Mouse (Mus musculus) gastrocnemius, postnatal 36 days (tissue): ENCODE results near the gene Tmem164. TPM values are rescaled to one million over a fixed set of nuclear protein-coding genes. Genes with fewer than 3 reads are reported as not detected.

ENCODE experiments used
- DNase-seq, 2 experiments: peaks; one replicate each; pipeline ENCODE4 v3.0.0; 2022
- intact Hi-C: fragments of 180-260 bp; cut with DNase I; formaldehyde crosslinking; loops from one replicate; pipeline ENCODE4 v1.15.1; 2025
- total RNA-seq, 2 experiments: library from RNA; stranded (reverse); gene quantifications; 2 replicates each; pipeline ENCODE4 v1.2.3; 2021

Tmem164 gene
- total RNA-seq, 2 experiments from 2014 or later, result 2.4 to 2.6 TPM

DNA sequence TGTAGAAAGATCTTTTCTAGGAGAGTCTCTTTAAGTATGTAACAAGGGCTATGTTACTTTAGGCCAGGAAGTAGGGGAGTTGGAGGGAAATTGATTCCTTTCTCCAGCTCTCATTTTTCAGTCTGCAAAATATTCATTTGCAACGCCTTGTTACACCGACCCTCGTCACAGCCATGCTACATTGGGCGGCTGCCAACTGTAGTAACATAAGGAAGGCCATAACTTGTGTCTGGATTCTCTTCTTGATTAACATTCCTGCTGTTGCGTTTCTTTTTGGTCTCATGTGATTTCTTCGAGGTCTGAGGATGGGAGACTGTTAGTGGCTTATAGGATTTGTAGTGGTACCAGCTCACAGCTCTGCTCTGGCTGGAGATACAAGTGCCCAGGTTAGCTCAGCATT is 4.5 kb downstream of the Tmem164 start:
- intact Hi-C loops, result no loop called here
- DNase-seq, result no peak

DNA sequence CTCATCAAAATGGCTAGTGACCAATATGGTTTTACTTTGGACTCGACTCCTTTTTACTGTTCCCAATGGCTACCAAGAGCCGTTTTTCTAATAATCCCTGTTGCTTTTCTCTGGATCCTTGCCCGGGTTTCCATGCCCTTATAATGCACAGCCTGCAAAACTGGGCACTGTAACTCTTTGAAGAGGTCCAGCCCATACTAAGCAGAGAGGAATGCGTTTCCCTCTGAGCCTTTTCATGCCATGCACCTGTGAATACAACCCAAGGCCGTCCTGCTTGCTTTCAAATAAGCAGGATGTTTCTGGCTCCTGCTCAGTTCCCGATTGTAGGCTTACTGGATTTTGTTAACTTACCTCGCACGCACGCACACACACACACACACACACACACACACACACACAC is 7.3 kb downstream of the Tmem164 start:
- intact Hi-C loops, result no loop called here
- DNase-seq, result no peak

DNA sequence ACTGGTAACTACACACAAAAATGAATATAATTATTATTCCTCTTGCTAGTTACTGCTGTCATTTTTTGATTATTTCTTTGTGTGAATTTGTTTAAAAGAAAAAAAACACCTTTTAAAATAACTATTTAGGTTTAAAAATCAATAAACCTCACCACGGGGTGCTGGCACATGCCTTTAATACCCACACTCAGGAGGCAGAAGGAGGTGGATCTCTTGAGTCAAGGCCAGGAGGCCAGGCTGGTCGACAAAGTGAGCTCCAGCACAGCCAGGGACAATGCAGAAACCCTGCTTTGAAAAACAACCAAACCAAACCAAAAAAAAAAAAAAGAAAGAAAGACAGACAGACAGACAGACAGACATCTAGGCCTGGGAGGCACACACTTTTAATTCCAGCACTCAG is 12.1 kb downstream of the Tmem164 start:
- intact Hi-C loops, result no loop called here
- DNase-seq, result no peak

DNA sequence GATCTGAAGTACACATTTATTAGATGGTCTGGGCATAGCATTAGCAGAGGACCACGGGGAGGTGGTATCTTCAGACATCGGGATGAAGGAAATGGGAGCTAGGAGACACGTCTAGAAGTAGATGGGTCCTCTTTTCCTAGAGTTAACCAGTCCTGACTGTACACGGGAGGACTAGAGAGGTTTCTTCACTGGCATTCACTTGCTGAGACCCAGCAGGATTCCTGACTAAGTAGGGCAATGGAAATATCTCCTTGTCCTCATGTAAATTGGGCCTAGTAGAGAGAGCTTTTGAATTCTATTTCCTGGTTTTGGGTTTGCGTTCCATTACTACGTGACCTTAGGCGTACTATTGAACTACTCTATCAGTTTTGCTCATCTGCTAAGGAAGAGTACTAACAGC is 13.1 kb downstream of the Tmem164 start:
- intact Hi-C loops, result no loop called here

DNA sequence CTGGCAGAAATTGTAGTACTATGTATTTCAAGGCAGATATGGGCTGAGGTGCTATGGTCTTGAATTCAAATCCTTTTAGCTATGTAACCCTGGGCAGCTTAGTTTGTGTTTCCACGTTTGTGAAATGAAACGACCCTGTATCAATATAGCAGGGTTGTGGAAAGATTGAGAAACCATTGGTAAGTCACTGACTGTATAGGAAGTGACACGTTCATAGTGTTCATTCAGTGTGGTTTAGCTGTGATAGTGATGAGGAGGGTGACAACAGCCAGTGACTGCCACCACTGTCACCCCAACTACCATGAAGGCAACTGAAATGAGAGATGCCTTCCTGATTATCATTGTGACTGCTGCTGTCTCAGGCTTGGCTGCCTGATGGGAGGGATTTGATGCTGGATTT is 13.7 kb downstream of the Tmem164 start:
- intact Hi-C loops, result no loop called here
- DNase-seq, result no peak

More for the DNA sequence above, 13.1 kb downstream of the Tmem164 start:
- DNase-seq, result no peak

DNA sequence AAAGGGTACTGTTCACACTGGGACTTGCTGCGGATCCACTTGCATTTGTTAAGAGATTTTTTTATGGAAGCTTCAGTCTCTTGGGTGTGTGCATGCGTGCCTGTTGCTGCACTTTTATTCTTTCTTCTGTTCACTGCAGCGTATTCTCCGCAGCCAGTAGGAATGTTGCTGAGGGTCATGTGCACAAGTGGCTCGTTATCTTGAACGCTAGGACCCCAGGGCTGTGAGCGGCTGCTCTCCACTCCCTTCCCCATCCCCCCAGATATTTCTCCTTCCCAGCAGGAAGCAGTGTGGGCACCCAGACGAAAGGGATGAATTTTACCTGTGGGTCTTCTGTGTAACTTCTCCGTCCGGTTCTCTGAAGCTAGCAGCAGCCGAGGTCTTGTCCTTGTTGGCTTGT is 15.6 kb downstream of the Tmem164 start:
- no peak for DNase-seq
- intact Hi-C loops, result no loop called here

DNA sequence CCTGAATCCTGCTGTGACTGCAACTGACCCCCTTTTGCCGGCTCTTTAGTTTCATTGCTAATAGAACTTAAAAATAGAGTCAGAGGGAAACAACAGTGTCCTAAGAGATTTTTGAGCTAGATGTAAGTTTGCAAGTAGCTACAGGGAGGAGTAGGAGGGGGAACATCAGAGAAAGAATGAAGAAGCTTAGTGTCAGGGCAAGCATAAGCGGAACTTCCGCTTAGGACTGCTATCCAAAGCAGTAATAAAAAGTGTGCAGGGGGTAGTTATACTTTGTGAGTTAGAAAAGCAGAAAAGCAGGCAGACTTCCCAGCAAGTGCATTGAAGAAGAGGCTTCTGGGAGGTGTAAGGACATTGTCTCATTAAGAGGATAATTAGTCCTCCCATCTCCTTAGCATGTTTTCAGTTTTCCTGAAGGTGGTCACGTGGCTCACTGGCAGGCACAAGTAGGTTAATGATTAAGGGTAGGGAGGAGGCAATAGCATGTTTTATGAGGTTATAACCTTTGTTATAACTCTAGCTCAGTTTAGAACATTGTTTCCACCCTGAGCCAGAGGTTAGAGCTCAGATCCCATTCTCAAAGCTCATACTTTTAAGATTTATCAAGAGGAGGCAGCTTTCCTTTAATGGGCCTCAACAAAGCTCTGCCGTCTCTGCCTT is 16.5 kb downstream of the Tmem164 start:
- intact Hi-C loops, result no loop called here
- no peak for DNase-seq

DNA sequence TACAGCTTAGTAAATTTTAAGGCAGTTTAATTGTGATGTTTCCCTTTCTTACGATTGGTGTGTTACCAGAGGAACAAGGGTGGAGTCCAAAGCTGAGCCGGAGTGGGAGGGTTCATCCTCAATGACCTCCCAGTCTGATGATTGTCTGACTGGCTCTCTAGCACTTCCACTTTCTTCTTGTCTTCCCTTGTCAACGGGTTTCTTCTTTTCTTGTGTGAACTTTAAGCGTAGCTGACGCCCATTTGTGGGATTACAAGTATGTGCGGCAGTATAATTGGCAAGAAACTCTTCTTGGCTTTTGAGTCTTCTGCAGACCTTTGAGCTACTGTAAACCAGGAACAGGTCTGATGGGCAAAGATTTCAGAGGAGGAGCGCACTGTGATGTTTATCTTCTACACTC is 17.0 kb downstream of the Tmem164 start:
- intact Hi-C loops, result no loop called here
- DNase-seq, result no peak

DNA sequence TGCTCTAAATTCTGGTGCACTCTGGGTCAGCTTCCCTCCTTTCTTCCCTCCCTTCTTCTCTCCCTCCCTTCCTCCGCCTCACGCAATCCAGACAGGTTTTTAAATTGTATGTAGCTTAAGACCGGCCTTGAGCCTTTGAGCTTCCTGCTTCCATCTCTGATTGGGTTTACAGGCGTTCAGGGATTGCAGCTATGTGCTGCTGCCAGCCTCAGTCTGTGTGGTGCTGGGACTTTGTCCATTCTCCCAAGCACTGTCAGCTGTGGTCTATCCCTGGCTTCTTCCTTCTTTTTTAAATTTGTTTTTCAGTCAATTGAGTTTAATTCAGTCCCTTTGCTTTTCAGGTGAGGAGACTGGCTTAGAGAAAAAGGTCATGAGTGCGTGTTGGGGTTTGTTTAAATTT is 20.9 kb downstream of the Tmem164 start:
- DNase-seq, result no peak
- intact Hi-C loops, result no loop called here

DNA sequence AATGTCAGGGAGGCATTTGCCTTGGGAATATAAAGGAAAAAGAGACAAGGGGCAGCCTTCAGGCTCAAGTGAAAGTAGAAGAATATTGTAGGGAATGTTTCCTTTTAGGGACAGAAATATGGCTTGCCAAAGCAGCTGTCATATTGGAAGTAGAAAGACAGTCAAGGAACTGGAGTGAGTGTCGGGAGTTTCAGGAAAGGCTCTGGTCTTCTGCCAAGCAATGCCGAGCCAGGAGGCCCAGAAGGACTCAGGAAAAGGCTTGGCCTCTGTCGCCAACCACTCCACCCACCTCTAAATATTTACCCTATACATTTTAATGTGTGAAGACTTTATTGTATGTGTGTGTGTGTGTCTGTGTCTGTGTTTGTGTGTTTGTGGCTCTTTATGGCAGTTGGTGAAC is 21.4 kb downstream of the Tmem164 start:
- DNase-seq, result no peak
- intact Hi-C loops, result no loop called here

DNA sequence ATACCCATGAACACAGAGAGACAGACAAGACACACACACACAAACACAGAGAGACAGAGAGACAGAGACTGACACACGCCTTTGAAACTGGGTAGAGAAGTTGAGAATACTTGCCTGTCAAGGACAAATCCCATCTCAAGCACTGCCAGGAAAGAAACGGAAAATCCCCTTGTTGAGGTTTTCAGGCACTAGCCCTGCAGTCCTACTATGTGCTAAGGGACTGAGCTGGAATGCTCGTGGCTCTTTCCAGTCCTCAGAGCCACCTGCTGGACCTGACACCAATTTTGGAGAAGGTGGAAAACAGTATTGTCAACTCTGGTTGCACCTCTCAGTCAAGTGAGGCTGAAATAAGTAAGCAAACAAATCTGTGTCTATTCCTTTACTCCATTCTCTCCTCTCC is 22.7 kb downstream of the Tmem164 start:
- no peak for DNase-seq
- intact Hi-C loops, result no loop called here

DNA sequence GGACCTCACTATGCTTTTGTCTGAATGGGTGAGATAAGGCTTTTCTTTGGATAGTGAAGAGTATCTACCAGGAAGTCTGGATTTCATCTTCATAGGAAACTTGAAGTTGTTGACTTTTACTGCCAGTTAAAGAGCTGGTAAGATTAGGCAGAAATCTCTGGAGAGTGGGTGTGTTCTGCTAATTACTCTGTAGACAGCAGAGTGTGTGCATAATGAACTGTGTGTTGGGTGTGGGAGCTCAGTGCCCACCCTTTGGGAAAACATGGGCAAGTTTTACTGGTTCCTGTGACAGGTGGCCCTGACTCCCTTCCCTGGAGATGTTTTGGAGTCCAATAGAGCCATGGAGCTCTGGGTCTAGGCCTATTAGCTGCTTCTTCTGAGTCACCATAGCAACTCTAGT is 27.1 kb downstream of the Tmem164 start:
- no peak for DNase-seq
- intact Hi-C loops, result no loop called here

DNA sequence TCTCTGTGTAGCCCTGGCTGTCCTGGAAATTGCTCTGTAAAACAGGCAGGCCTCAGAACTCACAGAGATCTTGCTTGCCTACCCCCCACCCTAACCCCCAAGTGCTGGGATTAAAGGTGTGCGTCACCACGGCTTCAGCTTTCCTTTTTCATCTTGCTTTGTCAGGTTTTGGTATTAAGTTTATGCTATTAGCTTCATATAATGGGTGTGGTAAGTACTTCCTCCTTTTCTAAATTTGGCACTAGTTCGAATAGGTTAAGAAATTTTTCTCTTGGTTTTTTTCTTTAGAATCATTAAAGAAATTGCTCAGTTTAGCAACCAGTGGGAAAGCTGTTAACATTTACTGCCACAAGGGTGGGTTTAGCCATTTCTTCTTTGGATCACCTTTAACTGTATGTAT is 34.8 kb downstream of the Tmem164 start:
- intact Hi-C loops, result no loop called here
- no peak for DNase-seq

DNA sequence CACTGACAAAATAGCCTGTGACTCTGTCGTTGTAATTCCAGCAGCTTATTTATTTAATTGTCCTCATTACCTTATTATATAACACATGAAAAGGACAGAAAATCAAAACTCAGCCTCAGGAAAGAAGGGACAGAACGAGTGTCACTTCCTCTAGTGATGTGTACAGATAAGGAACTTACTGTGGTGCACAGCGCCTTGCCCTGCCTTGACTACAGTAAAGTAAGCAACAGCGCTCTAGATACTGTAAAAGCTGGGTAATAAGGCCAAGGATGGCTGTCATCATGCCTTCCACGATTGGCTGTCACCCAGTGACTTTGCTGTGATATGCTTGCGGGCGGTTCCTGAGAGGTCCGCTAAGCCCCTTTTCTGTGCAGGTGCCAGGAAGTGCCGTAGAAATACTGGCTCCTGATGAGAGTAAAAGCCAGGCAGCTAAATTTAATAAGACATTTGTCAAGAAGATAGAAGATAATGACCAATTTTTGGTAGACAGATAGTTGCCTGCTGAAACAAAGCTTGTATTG is 36.8 kb downstream of the Tmem164 start:
- intact Hi-C loops, result no loop called here
- DNase-seq, result no peak

DNA sequence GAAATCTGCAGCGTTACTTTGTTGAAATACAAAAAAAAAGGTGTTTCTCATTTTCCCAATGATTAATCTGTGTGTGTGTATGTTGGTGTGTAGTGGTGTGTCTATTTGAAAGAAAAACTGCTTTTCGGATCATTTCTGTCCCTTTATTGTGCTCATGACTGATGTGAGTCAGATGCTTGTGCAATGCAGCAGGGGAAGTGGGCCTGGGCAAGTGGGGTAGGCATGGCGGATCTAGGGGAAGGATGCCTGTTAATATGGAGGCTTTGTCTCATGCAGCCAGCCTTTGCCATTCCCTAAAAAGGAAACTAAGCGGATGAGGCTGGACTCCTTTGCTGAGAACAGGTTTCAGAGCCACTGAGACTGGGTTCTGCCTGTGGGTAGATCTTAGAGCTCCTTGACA is 37.6 kb downstream of the Tmem164 start:
- DNase-seq, result no peak
- intact Hi-C loops, result no loop called here

DNA sequence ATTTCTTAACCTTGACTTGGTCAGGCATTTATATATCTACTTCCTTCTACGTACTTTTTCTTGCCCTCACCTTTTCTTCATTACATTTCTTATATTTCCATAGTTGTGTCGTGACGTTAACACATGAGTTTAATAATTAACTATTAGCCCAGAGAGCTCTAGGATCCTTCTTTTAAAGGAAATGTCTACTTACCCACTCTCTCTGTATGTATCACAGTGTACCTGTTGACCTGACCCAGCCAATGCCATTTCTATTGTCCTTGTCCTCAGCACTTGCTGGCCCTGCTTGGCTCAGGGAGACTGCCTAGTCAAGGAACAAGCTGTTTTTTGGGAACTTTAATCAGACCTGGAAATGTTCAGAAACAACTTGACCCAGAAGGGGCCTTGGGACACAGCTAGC is 40.7 kb downstream of the Tmem164 start:
- no peak for DNase-seq
- intact Hi-C loops, result no loop called here

DNA sequence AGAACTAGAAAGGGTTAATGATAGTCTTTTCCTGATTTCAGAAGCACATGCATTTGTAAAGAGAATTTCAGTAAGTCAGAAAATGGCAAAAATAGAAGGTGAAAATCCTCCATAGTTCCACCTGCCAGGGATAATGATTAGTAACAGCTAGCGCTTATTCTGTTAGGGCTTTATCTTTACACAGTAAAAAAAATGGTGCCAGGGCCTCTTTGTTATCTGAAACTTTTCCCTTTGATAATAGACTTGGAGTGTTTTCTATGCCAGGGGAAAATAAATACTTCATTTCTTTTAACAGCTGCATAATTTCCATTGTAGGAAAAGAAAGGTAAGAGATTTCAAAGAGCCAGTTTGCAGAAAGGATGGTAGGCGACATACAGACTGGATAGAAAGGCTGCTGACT is 43.0 kb downstream of the Tmem164 start:
- DNase-seq, result no peak
- intact Hi-C loops, result no loop called here

DNA sequence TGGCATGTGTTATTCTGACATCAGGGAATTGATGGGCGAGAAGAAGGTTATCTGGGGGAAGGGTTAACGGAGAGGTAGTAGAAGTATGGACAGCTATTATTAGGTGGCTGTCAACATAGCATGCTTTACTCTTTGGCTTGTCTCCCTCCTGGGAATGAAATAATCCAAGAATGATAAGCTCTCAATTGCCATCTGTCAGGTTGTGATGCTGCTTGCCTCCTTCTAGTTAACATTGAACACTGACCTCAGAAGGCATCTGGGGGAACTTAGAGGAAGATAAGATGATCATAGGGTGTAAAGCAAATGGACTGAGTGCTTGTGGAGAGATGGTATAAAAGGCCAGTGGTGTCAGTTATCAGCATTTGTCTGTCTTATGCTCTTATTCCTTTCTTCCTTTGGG is 44.4 kb downstream of the Tmem164 start:
- intact Hi-C loops, result no loop called here
- no peak for DNase-seq

DNA sequence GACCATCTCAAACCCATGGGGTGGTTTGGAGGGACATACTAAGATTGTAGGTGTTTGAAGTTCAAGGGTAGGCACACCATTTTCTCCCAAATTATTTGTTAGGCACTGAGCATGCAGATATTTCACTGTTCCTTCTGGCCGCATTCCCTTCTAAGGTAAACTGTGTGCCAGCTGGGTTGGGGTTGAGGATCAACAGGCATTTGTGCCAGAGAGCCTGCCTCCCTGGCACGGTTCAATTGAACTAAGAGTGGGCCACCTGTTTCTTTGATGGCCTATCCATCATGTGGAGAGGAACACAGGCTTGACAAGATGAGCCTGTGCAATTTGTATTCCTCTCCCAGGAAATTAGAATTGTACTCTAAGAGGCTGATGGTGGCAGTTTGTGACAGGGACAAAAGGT is 45.1 kb downstream of the Tmem164 start:
- no peak for DNase-seq
- intact Hi-C loops, result no loop called here

DNA sequence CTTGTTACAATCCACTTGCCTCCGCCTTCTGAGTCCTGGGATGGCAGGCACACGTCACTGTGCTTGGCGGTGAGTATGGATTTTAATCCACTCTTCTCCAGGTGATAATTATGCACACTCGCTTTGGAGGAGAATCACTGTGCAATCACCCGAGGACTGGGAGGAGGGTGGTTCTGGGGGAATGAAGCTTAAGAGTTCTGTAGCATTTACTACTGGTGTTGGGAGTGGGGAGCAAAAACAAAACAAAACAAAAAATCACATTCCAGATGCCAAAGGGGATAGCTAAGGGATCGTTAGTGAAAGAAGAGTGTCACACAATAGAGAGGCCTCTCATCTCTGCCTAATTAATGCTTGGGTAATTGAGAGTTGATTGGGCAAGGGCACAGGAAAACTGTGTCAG is 46.6 kb downstream of the Tmem164 start:
- no peak for DNase-seq
- intact Hi-C loops, result no loop called here

DNA sequence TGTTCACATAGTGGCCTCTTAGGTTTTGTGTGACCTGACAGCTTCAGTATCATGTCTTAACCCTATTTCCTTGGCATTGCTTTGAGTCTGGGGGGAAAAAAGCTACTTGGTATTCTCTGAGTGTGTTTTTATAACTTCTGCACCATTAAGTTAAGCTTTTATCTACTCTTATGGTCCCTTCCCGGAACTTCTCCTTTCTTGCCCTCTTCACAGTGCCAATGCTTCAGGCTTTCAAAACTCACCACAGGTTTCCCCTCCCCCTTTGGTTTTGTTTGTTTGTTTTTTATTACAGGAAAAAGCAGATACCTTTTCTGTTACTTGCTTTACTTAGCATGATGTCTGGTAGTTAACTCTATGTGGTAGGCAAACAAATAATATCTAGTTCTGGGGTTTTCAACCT is 47.8 kb downstream of the Tmem164 start:
- intact Hi-C loops, result no loop called here
- DNase-seq, result no peak

DNA sequence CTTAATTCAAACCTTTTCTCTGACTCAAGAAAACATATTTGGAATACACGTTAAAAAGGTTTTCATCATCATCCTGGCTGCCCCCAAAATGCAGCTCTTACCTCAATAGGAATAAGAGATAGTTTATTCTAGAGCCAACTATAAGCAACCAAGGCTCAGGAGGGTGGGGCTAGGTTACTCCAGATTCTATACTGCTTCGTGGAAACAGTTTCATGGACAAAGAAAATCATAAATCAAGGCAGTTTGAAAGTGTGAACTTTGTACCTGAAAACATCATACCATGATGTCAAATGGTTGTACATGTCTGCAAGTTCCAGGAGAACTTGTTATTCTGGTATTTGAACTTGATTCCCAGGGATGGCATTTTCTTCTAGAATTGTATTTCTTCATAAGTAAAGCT is 48.3 kb downstream of the Tmem164 start:
- intact Hi-C loops, result no loop called here
- DNase-seq, result no peak

DNA sequence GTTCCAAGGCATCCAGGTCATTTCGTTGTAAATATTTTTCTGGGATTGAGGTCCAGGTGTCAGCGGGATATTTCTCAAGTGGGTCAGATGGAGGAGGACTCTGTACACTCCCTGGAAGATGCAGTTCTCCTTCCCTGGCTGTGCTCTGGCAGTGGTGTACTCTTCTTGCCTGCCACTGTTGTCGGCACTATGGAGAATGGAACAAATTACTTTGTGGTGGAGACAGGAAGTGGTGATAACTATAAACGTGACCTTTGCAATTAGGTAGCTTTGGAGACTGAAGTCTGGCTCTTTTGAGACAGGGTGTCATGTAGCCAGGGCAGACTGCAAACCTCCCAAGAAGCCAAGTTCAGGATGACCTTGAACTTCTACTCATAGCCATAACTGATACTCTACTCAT is 55.9 kb downstream of the Tmem164 start:
- no peak for DNase-seq
- intact Hi-C loops, result no loop called here
